Mouse (Mus musculus) midbrain, embryonic 14.5 days (tissue): ENCODE results near the gene Extl1. TPM values are rescaled to one million over a fixed set of nuclear protein-coding genes. Genes with fewer than 3 reads are reported as not detected.

Experiments used
- ATAC-seq: fragments of 200-750 bp; cut with Nextera tagmentation; 2 replicates; pipeline ENCODE4 v1.8.0; 2017; ENCODE audit warnings: moderate number of reproducible peaks, moderate library complexity; ENCODE audit not compliant: low FRiP score, low TSS enrichment
- DNase-seq: peaks from one replicate; pipeline ENCODE4 v3.0.0-alpha.2; 2015
- H3K27ac ChIP-seq: fragments of 300-500 bp; sonication (generic); replicated peaks from 2 replicates; pipeline ENCODE4 v1.5.1; 2014; ENCODE audit warnings: mild to moderate bottlenecking, low read depth, low read length, moderate library complexity
- H3K27me3 ChIP-seq: fragments of 300-500 bp; sonication (generic); 2 replicates; pipeline ENCODE4 v1.6.1; 2014; ENCODE audit warnings: low read length, control low read depth, mixed read lengths; ENCODE audit not compliant: control insufficient read depth, insufficient read depth
- H3K36me3 ChIP-seq: fragments of 300-500 bp; sonication (generic); 2 replicates; pipeline ENCODE4 v1.6.1; 2014; ENCODE audit warnings: low read length, control low read depth; ENCODE audit not compliant: control insufficient read depth, insufficient read depth
- H3K4me1 ChIP-seq: fragments of 300-500 bp; sonication (generic); 2 replicates; pipeline ENCODE4 v1.6.1; 2014; ENCODE audit warnings: mild to moderate bottlenecking, antibody characterized with exemption, low read length, control low read depth; ENCODE audit not compliant: control insufficient read depth, insufficient read depth
- H3K4me2 ChIP-seq: fragments of 300-500 bp; sonication (generic); 2 replicates; pipeline ENCODE4 v1.6.1; 2014; ENCODE audit warnings: mild to moderate bottlenecking, low read length, moderate library complexity
- H3K4me3 ChIP-seq: fragments of 300-500 bp; sonication (generic); replicated peaks from 2 replicates; pipeline ENCODE4 v1.5.1; 2014; ENCODE audit warnings: low read depth, low read length
- H3K9ac ChIP-seq: fragments of 300-500 bp; sonication (generic); replicated peaks from 2 replicates; pipeline ENCODE4 v1.6.1; 2014; ENCODE audit warnings: mild to moderate bottlenecking, low read length, moderate library complexity
- H3K9me3 ChIP-seq: fragments of 300-500 bp; sonication (generic); 2 replicates; pipeline ENCODE4 v1.6.1; 2016; ENCODE audit warnings: low read length, control low read depth, mixed read lengths; ENCODE audit not compliant: control insufficient read depth
- WGBS: fragments of 180-500 bp; shearing (Covaris S2); extraction: QIAGEN DNeasy Blood & Tissue Kit; methylation state at CpG from one replicate; pipeline ENCODE4 v1.1.7; 2014; 5-methylcytosine and 5-hydroxymethylcytosine counted together
- polyA plus RNA-seq: library from polyadenylated mRNA; unstranded; fragments of >200 nt; fragmentation: Nextera tagmentation; extraction: Ambion mirVana; gene quantifications from 2 replicates; pipeline ENCODE4 v1.2.1, GENCODE M21; 2014

Extl1 gene
- polyA plus RNA-seq, 1 experiment from 2014 or later: 0.28 TPM

DNA sequence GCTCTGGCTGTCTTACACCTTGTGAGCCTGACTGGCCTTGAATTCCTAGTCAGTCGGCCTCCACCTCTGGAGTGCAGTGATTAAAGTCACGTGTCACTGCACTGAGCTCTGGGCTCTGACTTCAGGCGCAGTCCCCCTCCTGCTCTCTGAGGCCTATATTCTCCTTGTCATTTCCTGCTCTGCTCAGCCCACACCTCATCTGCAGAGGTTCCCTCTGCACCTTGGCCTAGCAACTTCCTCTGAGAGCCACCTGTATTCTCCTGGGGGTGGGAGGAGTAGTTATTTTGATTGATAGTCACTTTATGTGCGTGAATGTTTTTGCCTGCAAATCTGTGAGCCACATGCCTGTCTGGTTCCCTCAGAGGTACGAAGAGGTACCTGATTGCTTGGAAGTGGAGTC is 22.4 kb downstream of the Extl1 start:
- no peaks in the 10 kb centered on the region; the same call in 1 of the 2 replicates for H3K27me3 ChIP-seq
- no peaks in the 10 kb centered on the region for H3K9me3 ChIP-seq
- H3K9ac ChIP-seq: no peak overlapping the region
- WGBS: 43% methylated on average over 5 of the region's 5 CpGs
- H3K4me2 ChIP-seq: no peak overlapping the region
- no peak overlapping the region for H3K27ac ChIP-seq
- no peak overlapping the region for H3K4me3 ChIP-seq
- no peaks in the 10 kb centered on the region for H3K36me3 ChIP-seq
- ATAC-seq (no peak), DNase-seq (no peak)
- 0 out of 2 replicates have a peak, but pooled peaks cover 5% of the 10 kb centered on the region for H3K4me1 ChIP-seq

DNA sequence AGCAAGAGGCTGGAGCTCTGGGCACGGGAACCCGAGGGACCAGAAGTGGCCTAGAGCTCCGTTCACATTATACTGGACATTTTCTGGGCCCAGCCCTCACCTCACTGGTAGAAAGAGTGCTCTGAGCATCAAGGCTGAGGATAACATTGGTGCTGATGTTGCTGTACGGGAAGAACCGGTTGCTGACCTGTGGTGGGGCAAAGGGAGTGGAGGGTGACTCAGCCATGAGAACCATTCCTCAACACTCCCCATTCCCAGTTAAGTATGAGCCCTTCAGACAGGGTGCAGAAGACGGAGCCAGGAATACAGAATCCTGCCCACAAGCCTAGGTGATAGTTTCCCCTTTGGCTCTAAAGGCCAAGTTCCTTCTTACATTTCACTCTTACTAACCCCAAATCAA is 24.0 kb downstream of the Extl1 start:
- 0 out of 2 replicates have a peak, but pooled peaks cover 5% of the 10 kb centered on the region for H3K4me1 ChIP-seq
- ATAC-seq (no peak), DNase-seq (no peak)
- H3K9ac ChIP-seq: no peak overlapping the region
- H3K27ac ChIP-seq: no peak overlapping the region
- WGBS: 86% methylated on average over 6 of the region's 6 CpGs
- H3K4me2 ChIP-seq: no peak overlapping the region
- no peaks in the 10 kb centered on the region for H3K9me3 ChIP-seq
- H3K4me3 ChIP-seq: no peak overlapping the region
- H3K27me3 ChIP-seq: no peaks in the 10 kb centered on the region; the same call in 1 of the 2 replicates
- H3K36me3 ChIP-seq: no peaks in the 10 kb centered on the region

DNA sequence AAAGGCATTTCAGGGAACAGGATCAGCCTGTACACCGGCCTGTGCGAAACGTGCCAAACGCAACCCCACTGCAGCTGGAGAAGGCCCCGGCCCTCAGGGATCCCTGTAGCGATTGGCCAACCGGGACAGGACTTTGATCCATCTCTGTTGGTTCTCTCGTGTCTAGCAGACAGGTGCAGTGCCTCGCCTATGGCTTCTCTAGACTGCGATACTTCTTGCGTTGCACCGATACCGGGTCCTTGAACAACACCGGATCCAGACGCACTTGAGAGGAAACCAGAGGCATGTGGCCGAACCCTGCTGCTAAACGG is 26.2 kb downstream of the Extl1 start:
- Histone ChIP-seq H3K27me3 (no peaks in the 10 kb centered on the region; the same call in 1 of the 2 replicates), H3K4me2 (peak overlapping the region; percentile 46), H3K4me1 (0 out of 2 replicates have a peak, but pooled peaks cover 5% of the 10 kb centered on the region), H3K9me3 (no peaks in the 10 kb centered on the region), H3K27ac (no peak overlapping the region), H3K4me3 (peak overlapping the region; percentile 18; the same call in 1 of the 2 replicates), H3K9ac (peak overlapping the region; percentile 39; the same call in 1 of the 2 replicates), H3K36me3 (no peaks in the 10 kb centered on the region)
- WGBS: 37% methylated on average over 17 of the region's 17 CpGs
- ATAC-seq (no peak), DNase-seq (no peak)

DNA sequence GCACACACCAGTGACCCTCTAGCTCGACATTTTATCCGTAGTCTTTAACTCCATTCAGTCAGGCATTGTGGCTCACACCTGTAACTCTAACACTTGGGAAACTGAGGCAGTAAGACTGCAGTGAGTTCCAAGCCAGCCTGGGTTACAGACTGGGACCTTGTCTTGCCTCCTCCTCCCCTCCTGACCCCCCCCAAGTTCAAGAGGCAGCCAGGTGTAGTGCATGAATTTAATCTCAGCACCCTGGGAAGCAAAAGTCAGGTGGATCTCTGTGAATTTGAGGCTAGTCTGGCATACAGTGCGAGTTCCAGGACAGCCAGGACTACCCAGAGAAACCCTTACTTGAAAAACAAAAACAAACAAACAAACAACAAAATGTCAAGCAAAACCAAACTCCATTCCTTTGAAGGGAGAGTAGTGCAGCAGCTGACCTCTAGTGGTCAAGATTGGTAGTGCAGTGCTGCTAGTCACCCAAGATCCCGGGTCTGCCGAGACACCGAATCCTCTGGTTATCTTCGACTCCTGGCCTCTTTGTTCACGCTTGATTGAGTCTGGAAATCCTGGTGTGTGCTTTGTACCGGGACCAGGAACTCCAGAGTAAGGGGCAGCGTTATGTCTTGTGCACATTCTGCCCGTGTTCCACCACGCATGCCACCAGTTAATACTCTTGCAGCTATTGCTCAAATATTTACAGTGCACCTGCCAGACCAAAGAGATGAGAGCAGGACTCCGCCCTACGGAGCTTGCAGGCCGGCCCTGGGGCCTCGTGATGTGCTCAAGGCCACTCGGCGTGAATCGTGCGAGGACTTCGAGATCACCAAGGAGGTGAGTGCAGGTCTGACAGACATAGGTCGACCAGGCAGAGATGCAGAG is 26.8 kb downstream of the Extl1 start:
- ATAC-seq (no peak), DNase-seq (peak; percentile 92)
- Histone ChIP-seq H3K4me3 (peak overlapping the region; percentile 18; the same call in 1 of the 2 replicates), H3K9ac (peak overlapping the region; percentile 39; the same call in 1 of the 2 replicates), H3K27me3 (no peaks in the 10 kb centered on the region; the same call in 1 of the 2 replicates), H3K36me3 (no peaks in the 10 kb centered on the region), H3K9me3 (no peaks in the 10 kb centered on the region), H3K4me1 (0 out of 2 replicates have a peak, but pooled peaks cover 5% of the 10 kb centered on the region), H3K4me2 (peak overlapping the region; percentile 46), H3K27ac (no peak overlapping the region)
- WGBS: 17% methylated on average over 22 of the region's 22 CpGs

DNA sequence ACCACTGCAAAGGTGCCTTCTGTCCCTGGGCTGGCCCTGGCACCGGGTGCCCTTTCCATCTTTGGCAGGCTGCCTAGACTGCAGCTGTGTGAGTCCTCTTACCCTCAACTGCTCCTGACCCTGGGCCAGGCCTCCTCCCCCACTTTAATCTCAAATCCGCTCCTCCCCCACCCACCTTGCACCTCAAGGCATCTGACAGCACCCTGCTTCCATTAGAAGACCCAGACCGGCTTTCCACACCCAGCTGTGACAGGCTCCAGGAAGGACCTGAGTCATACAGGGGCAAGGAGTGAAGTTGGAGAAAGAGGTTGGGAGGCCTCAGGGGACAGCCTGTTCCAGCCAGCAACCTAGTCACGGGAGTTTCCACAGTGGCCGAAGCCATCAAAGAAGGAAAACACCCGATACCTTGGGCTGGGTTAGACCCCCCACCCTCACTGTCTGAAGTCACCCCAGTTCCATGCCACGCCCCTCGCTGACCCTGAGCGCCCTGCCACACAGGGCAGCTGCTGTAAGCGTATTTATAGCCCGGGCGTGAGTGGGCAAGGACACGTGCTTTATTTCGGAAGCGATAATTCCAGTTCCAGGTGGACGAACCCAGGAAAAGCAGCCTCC is 27.7 kb downstream of the Extl1 start:
- Histone ChIP-seq H3K36me3 (no peaks in the 10 kb centered on the region), H3K4me1 (0 out of 2 replicates have a peak, but pooled peaks cover 5% of the 10 kb centered on the region), H3K27me3 (no peaks in the 10 kb centered on the region; the same call in 1 of the 2 replicates), H3K4me3 (no peak overlapping the region), H3K9ac (no peak overlapping the region), H3K27ac (no peak overlapping the region), H3K4me2 (no peak overlapping the region), H3K9me3 (no peaks in the 10 kb centered on the region)
- 63% methylated on average over 16 of the region's 16 CpGs for WGBS
- ATAC-seq: no peak
- no peak for DNase-seq

DNA sequence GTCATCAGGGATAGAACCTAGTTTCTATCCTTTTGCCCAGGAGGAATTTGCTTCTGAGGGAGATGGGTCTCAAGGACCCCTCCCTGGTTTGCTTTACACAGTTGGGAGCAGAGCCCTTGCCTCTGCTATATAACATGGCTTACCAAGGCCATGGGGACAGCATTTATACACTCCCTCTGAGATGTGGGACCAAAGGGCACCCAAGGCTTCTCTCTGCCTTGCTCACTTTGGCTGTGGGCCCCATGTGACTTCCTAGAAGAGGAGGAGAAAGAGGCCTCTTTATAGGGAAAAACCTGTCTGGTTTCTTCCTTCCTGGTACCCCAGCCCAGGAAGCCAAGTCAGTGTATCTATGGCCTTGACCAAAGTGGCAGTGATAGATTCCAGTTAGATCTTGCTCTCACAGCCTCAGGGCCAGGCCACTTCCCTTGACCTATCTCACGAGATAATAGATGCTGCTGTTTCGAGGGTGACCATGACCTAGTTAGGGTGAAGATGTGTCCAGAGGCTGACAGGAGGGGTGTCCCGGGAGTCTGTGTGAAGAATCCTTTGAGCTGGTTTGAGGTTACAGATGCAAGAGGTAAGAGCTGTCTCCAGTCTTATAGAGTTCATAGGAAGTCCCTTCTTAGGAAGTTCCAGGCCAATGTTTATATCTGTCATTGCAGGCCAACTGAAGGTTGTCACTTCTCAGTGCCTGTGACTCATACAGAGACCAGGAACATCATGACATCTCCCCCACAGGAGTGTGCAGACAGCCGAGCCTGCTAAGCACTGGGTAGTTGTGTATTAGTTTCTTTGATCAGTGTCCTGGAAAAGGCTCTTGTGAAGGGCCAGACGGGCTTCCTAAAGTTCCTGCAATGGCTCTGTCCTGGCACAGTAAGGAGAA is 29.9 kb downstream of the Extl1 start:
- H3K4me1 ChIP-seq: 0 out of 2 replicates have a peak, but pooled peaks cover 5% of the 10 kb centered on the region

DNA sequence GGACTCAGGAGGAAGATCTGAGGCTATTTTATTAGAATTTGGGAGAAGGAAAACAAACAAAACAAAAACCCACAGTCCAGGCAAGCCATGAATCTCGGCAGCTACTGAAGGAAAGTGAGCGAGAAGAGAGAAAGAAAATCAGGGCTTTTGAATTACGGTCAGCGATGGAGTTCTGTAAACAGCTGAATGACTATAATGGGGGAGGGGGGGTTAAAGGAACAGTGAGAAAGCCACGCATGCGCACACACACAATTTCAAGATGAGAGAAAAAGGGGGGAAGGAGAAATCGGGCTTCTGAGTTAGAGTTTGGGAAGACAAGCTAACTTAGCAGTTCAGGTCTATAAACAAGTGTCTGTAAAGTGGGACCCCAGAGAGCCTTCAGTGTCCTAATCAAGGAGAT is 30.7 kb downstream of the Extl1 start:
- H3K4me3 ChIP-seq: no peak overlapping the region
- no peak overlapping the region for H3K9ac ChIP-seq
- no peak overlapping the region for H3K4me2 ChIP-seq
- no peaks in the 10 kb centered on the region; the same call in 1 of the 2 replicates for H3K27me3 ChIP-seq
- no peak overlapping the region for H3K27ac ChIP-seq
- H3K36me3 ChIP-seq: no peaks in the 10 kb centered on the region
- ATAC-seq (no peak), DNase-seq (no peak)
- WGBS: 81% methylated on average over 7 of the region's 7 CpGs
- 0 out of 2 replicates have a peak, but pooled peaks cover 5% of the 10 kb centered on the region for H3K4me1 ChIP-seq
- no peaks in the 10 kb centered on the region for H3K9me3 ChIP-seq

More for the DNA sequence above, 29.9 kb downstream of the Extl1 start:
- H3K27ac ChIP-seq: no peak overlapping the region
- no peak overlapping the region for H3K4me2 ChIP-seq
- H3K36me3 ChIP-seq: no peaks in the 10 kb centered on the region
- H3K4me3 ChIP-seq: no peak overlapping the region
- ATAC-seq (no peak), DNase-seq (no peak)
- no peak overlapping the region for H3K9ac ChIP-seq
- H3K27me3 ChIP-seq: no peaks in the 10 kb centered on the region; the same call in 1 of the 2 replicates
- no peaks in the 10 kb centered on the region for H3K9me3 ChIP-seq
- WGBS: 59% methylated on average over 5 of the region's 5 CpGs

DNA sequence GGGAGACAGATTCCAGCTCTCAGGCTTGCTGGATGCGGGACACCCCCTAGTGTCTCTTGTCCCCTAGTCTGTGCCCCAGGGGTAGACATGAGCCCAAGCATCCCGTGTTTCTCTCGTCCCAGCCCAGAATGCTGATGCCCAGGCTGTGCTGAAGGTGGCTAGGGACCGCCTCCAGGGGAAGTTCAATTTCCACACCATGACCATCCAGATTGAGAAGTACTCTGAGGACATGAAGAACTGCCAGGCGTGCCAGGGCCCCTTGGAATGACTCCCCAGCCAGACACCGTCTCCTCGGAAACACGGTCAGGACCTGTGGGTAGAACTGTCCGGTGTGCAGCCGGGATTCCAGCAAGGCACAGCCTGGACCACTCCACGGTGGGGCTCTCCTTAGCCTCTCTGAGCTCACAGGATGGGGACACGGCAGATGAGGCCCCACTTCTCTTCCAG is 31.4 kb downstream of the Extl1 start:
- Histone ChIP-seq H3K27ac (no peak overlapping the region), H3K4me2 (no peak overlapping the region), H3K27me3 (no peaks in the 10 kb centered on the region; the same call in 1 of the 2 replicates), H3K9ac (no peak overlapping the region), H3K9me3 (no peaks in the 10 kb centered on the region), H3K4me1 (0 out of 2 replicates have a peak, but pooled peaks cover 3% of the 10 kb centered on the region), H3K4me3 (no peak overlapping the region), H3K36me3 (no peaks in the 10 kb centered on the region)
- 54% methylated on average over 12 of the region's 12 CpGs for WGBS
- DNase-seq (no peak), ATAC-seq (no peak)
